Mouse (Mus musculus): ENCODE measurements at regions not wholly inside any gene's neighbourhood (a gene's known extent, or its start where the extent isn't known, plus 50 kb on each side); places are given as distances from the start of the nearest gene placed in this dataset.
"Not testable (repeated sequence)": the region's sequence is repeated elsewhere in the genome, so short reads cannot be mapped to it uniquely, and the experiment has no call there.

DNA sequence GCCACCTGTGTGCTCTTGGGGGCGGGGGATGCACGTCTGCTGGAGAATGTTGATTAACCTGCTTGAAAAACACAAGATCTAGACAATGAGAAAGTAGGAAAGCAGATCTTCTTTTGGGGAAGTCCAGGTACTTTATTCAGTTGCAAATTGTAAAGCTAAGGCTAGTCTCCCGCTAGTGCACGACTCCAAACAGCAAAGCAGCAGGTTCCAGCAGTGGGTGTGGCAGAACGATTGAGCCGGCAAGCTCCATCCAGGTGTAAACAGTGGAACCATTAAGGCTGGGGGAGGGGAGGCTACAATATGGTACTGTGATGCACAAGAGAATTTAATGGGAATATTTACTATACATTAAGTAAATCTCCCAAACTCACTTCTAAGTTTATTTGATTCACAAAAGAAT, 448.6 kb upstream of the Cobl start:
- not testable (repeated sequence) for DNase-seq

- no peak for DNase-seq
These were observed 409.0 kb upstream of the Cobl start for GRCm38 (mm10) chr11:12873712-12874111.

DNA sequence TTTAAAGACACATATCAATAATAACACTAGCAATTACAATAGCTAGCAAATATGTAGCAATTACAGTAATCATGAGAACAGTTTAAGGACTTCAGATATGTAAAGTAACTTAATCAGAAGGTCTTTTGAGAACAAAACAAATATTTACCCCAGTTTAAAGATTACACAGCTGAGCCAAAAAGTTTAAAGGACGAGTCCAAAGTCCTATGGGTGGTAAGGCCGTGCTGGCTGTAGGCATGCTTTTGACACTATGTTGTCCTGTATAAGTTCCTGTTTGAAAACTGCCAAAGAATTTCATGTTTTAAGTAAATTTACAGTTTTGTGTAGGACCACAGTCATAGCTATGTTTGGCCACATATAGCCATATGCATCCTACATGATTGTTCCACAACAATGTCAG, 408.0 kb upstream of the Cobl start:
- DNase-seq, result no peak

GRCm38 (mm10) chr11:12872399-12872798, 407.6 kb upstream of the Cobl start:
- no peak for DNase-seq

DNA sequence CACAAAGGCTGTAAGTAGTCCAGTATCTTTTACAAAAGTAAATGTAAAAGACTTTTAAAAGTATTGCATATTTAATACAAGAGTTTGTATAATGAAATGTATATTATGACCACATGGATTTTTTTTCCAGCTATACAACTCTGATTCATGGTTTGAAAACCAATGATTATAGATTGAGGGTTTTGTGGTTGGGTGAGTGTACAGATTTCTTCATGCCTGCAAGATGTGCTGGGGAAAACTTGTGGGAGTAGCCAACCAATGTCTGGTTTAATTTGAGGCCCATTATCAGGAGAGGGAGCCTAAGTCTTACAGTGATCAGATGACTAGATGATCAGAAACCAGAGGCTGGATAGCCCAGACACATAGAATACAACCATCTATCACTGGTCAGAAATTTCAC, 402.8 kb upstream of the Cobl start:
- DNase-seq, result no peak

- no peak for DNase-seq
These were observed 400.4 kb upstream of the Cobl start for GRCm38 (mm10) chr11:12865034-12865620.

DNA sequence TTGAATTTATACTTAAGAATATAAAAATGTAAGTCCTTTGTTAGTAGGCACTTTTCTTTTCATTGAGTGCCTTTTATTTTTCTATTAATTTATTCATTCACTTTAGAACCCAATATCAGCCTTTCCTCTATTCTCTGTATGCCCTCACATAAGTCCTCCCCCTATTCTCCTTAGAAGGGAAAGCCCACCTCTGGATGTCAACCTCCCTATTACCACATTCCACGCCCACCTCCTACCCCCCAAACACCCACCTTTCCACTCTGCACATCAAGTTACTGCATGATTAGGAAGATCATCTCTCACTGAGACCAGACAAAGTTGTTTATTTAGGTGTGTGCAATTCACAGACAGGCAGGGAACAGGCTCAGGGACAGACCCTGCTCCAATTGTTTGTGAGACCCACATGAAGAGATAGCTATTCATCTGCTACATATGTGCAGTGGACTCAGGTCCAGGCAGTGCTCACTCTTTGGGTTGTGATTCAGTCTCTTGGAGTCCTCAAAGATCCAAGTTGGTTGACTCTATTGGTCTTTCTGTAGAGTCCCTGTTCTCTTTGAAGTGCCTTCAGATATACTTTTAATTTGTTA, 394.7 kb upstream of the Cobl start:
- no peak for DNase-seq

DNA sequence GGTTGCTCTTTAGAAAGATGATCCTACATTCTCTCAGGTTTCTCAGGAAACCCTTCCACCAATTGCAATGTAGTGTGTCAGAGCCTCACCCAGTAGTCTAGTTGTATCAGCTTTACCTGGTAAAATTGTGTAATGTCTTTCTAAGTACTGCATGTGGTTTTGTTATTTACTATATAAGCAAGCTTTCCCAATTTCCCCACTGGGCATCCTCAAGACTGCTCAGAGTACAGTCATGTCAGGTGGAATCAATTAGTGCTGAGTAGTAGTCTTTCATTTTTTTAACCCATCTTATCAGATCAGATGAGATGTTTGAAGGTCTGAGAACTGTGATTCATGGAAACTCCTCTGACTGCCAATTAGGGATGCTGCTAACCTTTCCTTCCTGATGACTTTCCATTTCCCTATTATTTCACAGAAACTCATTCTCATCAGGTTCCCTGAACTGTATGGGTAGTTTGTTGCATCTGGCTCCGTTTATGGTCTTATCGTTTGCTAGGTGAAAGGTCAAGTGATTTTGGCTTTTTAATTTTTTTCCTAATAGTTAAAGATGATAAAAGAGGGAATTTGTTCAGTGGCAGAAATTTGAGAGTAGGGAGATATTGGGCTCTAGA, 393.6 kb upstream of the Cobl start:
- DNase-seq, result no peak

GRCm38 (mm10) chr11:12857358-12858199, 392.8 kb upstream of the Cobl start:
- DNase-seq, result no peak

DNA sequence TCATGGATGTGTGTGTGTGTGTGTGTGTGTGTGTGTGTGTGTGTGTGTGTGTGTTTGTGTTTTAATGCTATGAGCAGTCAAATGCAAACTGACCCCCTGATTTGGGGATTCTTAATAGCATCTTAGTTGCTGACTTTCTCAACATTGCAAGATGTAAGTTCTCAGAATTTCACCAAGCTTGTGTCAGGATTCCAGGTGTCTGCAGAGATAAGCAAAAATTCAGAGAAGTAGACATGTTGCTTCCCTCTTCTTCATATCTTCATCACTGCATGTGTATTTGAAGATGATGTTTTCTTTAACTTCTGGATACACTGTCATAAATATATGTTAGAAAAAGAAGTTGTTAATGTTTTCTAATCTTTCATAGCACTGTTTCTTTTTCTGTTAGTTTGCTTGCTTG, 383.0 kb upstream of the Cobl start:
- DNase-seq, result no peak

DNA sequence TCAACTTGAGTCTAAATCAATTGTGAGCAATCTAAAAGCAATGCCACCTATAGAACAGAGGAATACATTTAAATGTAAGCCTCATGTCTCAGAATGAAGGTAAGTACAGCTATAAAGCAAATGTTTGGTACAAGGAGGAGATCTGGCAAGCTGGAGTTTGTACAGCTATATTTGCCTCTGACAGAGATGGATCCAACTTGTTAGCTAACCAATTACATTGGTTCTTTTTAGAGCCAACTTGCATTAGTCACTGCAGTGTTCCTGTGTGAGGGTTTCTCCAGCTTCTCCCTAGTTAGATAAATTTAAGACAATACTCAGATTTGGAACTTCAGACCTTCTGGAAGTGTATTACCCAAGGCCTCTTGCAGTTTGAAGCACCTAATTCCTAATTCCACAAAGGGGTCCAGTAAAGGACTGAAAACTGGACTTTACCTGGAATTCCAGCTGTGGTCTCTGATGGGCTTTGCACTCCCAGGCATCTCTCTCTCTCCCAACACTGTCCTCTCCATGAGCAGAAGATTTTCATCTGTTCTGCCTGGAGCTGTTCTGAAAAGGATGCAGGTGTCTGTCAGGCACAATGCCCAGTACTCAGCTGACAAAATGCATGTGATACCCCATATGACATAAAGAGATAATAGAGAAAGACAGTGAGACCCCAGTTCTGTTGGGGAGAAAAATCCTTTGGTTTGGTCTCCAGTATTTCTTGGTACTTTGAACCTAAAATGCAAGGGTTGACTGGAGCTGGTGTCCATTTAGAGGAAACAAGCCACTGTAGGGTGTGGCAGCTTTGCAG, 379.1 kb upstream of the Cobl start:
- no peak for DNase-seq

DNA sequence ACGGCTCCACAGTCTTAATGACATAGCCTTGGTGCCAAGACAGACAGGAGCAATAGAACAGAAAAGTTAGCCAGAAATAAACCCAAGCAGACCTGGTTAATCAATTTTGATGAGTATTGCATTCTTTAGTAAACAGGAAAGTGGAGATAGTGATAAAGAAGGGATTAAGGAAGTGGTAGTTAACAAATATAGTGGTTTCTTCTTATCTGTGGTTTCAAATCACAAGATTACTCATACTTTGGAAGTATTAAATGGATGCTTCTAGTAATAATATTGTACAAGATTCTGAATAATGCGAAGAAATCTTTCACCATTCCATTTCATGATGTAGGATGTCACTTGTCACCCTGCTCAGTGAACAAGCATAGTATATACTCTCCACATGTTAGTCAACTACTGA, 376.6 kb upstream of the Cobl start:
- no peak for DNase-seq

GRCm38 (mm10) chr11:12837920-12838319, 373.2 kb upstream of the Cobl start:
- no peak for DNase-seq

GRCm38 (mm10) chr11:12837387-12837786, 372.6 kb upstream of the Cobl start:
- DNase-seq, result no peak

- DNase-seq, result no peak
These were observed 371.6 kb upstream of the Cobl start for GRCm38 (mm10) chr11:12836387-12836786.

GRCm38 (mm10) chr11:12812021-12812420, 347.3 kb upstream of the Cobl start:
- DNase-seq, result no peak

- DNase-seq, result peak; percentile 36
These were observed 346.5 kb upstream of the Cobl start for GRCm38 (mm10) chr11:12810949-12811881.

All from lung, postnatal 10 days (tissue).